Mouse (Mus musculus) lung, postnatal 10 days (tissue): Measurements from ENCODE around the gene Park7.

ENCODE experiments used
- DNase-seq: peaks from one replicate; pipeline ENCODE4 v3.0.0; 2021

The Park7 gene

GRCm38 (mm10) chr4:150872681-150873080 is 41.6 kb downstream of the Park7 start:
- DNase-seq: no peak

- DNase-seq: peak; percentile 59
Observed at GRCm38 (mm10) chr4:150872139-150872651, 42.0 kb downstream of the Park7 start.

- peak; percentile 76 for DNase-seq
Observed at GRCm38 (mm10) chr4:150871392-150872138, 42.7 kb downstream of the Park7 start.

- DNase-seq: no peak
Observed at GRCm38 (mm10) chr4:150870963-150871391, 43.3 kb downstream of the Park7 start.

GRCm38 (mm10) chr4:150869276-150870197 is 44.7 kb downstream of the Park7 start:
- DNase-seq: peak; percentile 52

- no peak for DNase-seq
Observed at GRCm38 (mm10) chr4:150868859-150869258, 45.4 kb downstream of the Park7 start.

GRCm38 (mm10) chr4:150868161-150868560 is 46.1 kb downstream of the Park7 start:
- no peak for DNase-seq

GRCm38 (mm10) chr4:150866494-150866893 is 47.7 kb downstream of the Park7 start:
- no peak for DNase-seq

GRCm38 (mm10) chr4:150866069-150866468 is 48.2 kb downstream of the Park7 start:
- DNase-seq: no peak

GRCm38 (mm10) chr4:150865371-150865770 is 48.9 kb downstream of the Park7 start:
- peak; percentile 33 for DNase-seq

GRCm38 (mm10) chr4:150862626-150863375 is 51.4 kb downstream of the Park7 start:
- DNase-seq: no peak

- DNase-seq: no peak
Observed at GRCm38 (mm10) chr4:150861161-150861560, 53.1 kb downstream of the Park7 start.

- DNase-seq: no peak
Observed at GRCm38 (mm10) chr4:150860526-150860925, 53.7 kb downstream of the Park7 start.

- peak; percentile 44 for DNase-seq
Observed at GRCm38 (mm10) chr4:150855346-150855745, 58.9 kb downstream of the Park7 start.

- peak; percentile 98 for DNase-seq
Observed at GRCm38 (mm10) chr4:150854839-150855246, 59.4 kb downstream of the Park7 start.

GRCm38 (mm10) chr4:150853680-150854461 is 60.4 kb downstream of the Park7 start, which contains the start of gene Errfi1:
Gene Errfi1, plus strand, starts transcription at chr4:150853919.
- peak; percentile 74 for DNase-seq

GRCm38 (mm10) chr4:150852479-150852878 is 61.8 kb downstream of the Park7 start:
- peak; percentile 48 for DNase-seq

GRCm38 (mm10) chr4:150852045-150852444 is 62.2 kb downstream of the Park7 start:
- DNase-seq: no peak

GRCm38 (mm10) chr4:150850893-150851292 is 63.3 kb downstream of the Park7 start:
- DNase-seq: no peak

- peak; percentile 31 for DNase-seq
Observed at GRCm38 (mm10) chr4:150849964-150850363, 64.3 kb downstream of the Park7 start.
